Mouse (Mus musculus): ENCODE results near the gene Ush1g. TPM values are rescaled to one million over a fixed set of nuclear protein-coding genes. Genes with fewer than 3 reads are reported as not detected.

Gene Ush1g
- polyA plus RNA-seq, 1 experiment from 2014 or later, result not detected

DNA sequence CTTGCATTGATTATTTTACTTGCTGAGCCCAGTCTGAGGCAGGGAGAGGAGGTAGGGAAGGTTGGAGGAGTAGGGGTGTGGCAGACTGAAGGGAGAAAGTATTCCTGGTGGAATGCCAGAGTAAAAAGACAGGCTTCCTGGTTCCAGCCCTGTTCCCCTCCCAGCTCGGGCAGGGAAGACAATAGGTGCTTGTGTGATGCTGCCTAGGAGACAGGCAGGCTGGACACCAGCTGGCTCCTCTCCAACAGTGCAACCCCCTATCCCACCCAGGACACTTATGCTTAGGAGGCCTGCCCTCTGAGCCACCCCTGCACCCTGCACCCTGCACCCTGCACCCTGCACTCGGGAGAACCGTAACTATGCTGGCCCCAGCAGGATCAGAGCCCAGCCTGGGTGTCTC is 37.5 kb upstream of the Ush1g start:
- Histone ChIP-seq H3K9me3 (ENCODE audit: control insufficient read depth, low read length) (no peaks in the 10 kb centered on the region), H3K9ac (ENCODE audit: low read length) (peak overlapping the region; percentile 48), H3K4me2 (ENCODE audit: low read depth, low read length) (peak overlapping the region; percentile 1; the same call in 1 of the 2 replicates), H3K36me3 (ENCODE audit: control insufficient read depth, insufficient read depth, low read length) (no peaks in the 10 kb centered on the region), H3K27me3 (ENCODE audit: control insufficient read depth, insufficient read depth, low read depth, low read length) (no peaks in the 10 kb centered on the region; the same call in 1 of the 2 replicates), H3K27ac (ENCODE audit: low read length) (peak overlapping the region; percentile 84), H3K4me3 (ENCODE audit: low read length) (no peak overlapping the region), H3K4me1 (replicated peaks; ENCODE audit: control insufficient read depth, insufficient read depth, low read length) (peaks cover 16% of the 10 kb centered on the region)
- WGBS, result 25% methylated on average over 3 of the region's 3 CpGs
- peak; percentile 52; the same call in 1 of the 2 replicates for ATAC-seq (ENCODE audit: low read depth)

GRCm38 (mm10) chr11:115358468-115358867 is 36.6 kb upstream of the Ush1g start:
- 12% methylated on average over 5 of the region's 5 CpGs for WGBS
- H3K4me1 ChIP-seq (replicated peaks; ENCODE audit: control insufficient read depth, insufficient read depth, low read length), result peaks cover 14% of the 10 kb centered on the region
- no peak overlapping the region for H3K4me3 ChIP-seq (ENCODE audit: low read length)
- no peak overlapping the region for H3K27ac ChIP-seq (ENCODE audit: low read length)
- no peaks in the 10 kb centered on the region for H3K9me3 ChIP-seq (ENCODE audit: control insufficient read depth, low read length)
- H3K4me2 ChIP-seq (ENCODE audit: low read depth, low read length), result no peak overlapping the region
- no peaks in the 10 kb centered on the region for H3K36me3 ChIP-seq (ENCODE audit: control insufficient read depth, insufficient read depth, low read length)
- H3K9ac ChIP-seq (ENCODE audit: low read length), result no peak overlapping the region
- peak; percentile 39; the same call in 1 of the 2 replicates for ATAC-seq (ENCODE audit: low read depth)
- H3K27me3 ChIP-seq (ENCODE audit: control insufficient read depth, insufficient read depth, low read depth, low read length), result no peaks in the 10 kb centered on the region; the same call in 1 of the 2 replicates

- H3K9ac ChIP-seq (ENCODE audit: low read length), result no peak overlapping the region
- no peaks in the 10 kb centered on the region for H3K9me3 ChIP-seq (ENCODE audit: control insufficient read depth, low read length)
- H3K4me1 ChIP-seq (replicated peaks; ENCODE audit: control insufficient read depth, insufficient read depth, low read length), result peaks cover 7% of the 10 kb centered on the region
- peak; percentile 49 for ATAC-seq (ENCODE audit: low read depth)
- no peak overlapping the region for H3K4me2 ChIP-seq (ENCODE audit: low read depth, low read length)
- no peaks in the 10 kb centered on the region for H3K36me3 ChIP-seq (ENCODE audit: control insufficient read depth, insufficient read depth, low read length)
- no peak overlapping the region for H3K27ac ChIP-seq (ENCODE audit: low read length)
- peaks cover 3% of the 10 kb centered on the region; the same call in 1 of the 2 replicates for H3K27me3 ChIP-seq (ENCODE audit: control insufficient read depth, insufficient read depth, low read depth, low read length)
- no peak overlapping the region for H3K4me3 ChIP-seq (ENCODE audit: low read length)
- 11% methylated on average over 8 of the region's 8 CpGs for WGBS
These were observed 32.3 kb upstream of the Ush1g start for GRCm38 (mm10) chr11:115354183-115354582.

DNA sequence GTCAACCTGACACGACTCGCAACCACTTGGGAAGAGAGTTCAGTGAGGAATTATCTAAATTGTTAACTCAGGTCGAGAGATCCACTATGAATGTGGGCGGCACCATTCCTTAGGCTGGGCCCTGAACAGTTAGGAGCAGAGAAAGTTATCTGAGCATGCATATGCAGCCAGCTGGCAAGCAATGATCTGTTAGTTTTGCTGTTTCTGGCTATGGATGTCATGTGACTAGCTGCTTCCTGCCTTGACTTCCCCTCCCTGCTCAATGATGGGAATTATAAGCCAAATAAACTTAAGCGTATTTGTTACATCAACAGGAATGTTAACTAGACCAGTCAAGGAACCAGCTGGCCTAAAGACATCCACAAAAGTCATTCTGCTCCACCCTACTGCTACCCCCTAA is 31.5 kb upstream of the Ush1g start:
- H3K9me3 ChIP-seq (ENCODE audit: control insufficient read depth, low read length), result no peaks in the 10 kb centered on the region
- no peak overlapping the region for H3K9ac ChIP-seq (ENCODE audit: low read length)
- H3K4me3 ChIP-seq (ENCODE audit: low read length), result no peak overlapping the region
- peaks cover 3% of the 10 kb centered on the region; the same call in 1 of the 2 replicates for H3K27me3 ChIP-seq (ENCODE audit: control insufficient read depth, insufficient read depth, low read depth, low read length)
- H3K4me2 ChIP-seq (ENCODE audit: low read depth, low read length), result no peak overlapping the region
- H3K27ac ChIP-seq (ENCODE audit: low read length), result no peak overlapping the region
- no peak for ATAC-seq (ENCODE audit: low read depth)
- H3K36me3 ChIP-seq (ENCODE audit: control insufficient read depth, insufficient read depth, low read length), result no peaks in the 10 kb centered on the region
- 79% methylated on average over 5 of the region's 5 CpGs for WGBS
- H3K4me1 ChIP-seq (replicated peaks; ENCODE audit: control insufficient read depth, insufficient read depth, low read length), result no peaks in the 10 kb centered on the region

GRCm38 (mm10) chr11:115349976-115350375 is 28.1 kb upstream of the Ush1g start:
- no peaks in the 10 kb centered on the region for H3K36me3 ChIP-seq (ENCODE audit: control insufficient read depth, insufficient read depth, low read length)
- WGBS, result 14% methylated on average over 4 of the region's 4 CpGs
- H3K4me2 ChIP-seq (ENCODE audit: low read depth, low read length), result no peak overlapping the region
- no peak for ATAC-seq (ENCODE audit: low read depth)
- H3K4me1 ChIP-seq (replicated peaks; ENCODE audit: control insufficient read depth, insufficient read depth, low read length), result 0 out of 2 replicates have a peak, but pooled peaks cover 2% of the 10 kb centered on the region
- peaks cover 7% of the 10 kb centered on the region; the same call in 1 of the 2 replicates for H3K27me3 ChIP-seq (ENCODE audit: control insufficient read depth, insufficient read depth, low read depth, low read length)
- no peaks in the 10 kb centered on the region for H3K9me3 ChIP-seq (ENCODE audit: control insufficient read depth, low read length)
- H3K9ac ChIP-seq (ENCODE audit: low read length), result no peak overlapping the region
- H3K4me3 ChIP-seq (ENCODE audit: low read length), result no peak overlapping the region
- H3K27ac ChIP-seq (ENCODE audit: low read length), result no peak overlapping the region

GRCm38 (mm10) chr11:115348681-115349248 is 26.9 kb upstream of the Ush1g start:
- H3K27ac ChIP-seq (ENCODE audit: low read length), result no peak overlapping the region
- 0 out of 2 replicates have a peak, but pooled peaks cover 2% of the 10 kb centered on the region for H3K4me1 ChIP-seq (replicated peaks; ENCODE audit: control insufficient read depth, insufficient read depth, low read length)
- no peak for ATAC-seq (ENCODE audit: low read depth)

GRCm38 (mm10) chr11:115345515-115345914 is 23.7 kb upstream of the Ush1g start:
- no peaks in the 10 kb centered on the region for H3K9me3 ChIP-seq (ENCODE audit: control insufficient read depth, low read length)
- H3K4me2 ChIP-seq (ENCODE audit: low read depth, low read length), result no peak overlapping the region
- H3K27me3 ChIP-seq (ENCODE audit: control insufficient read depth, insufficient read depth, low read depth, low read length), result peaks cover 13% of the 10 kb centered on the region
- H3K27ac ChIP-seq (ENCODE audit: low read length), result no peak overlapping the region
- ATAC-seq (ENCODE audit: low read depth), result no peak
- no peak overlapping the region for H3K9ac ChIP-seq (ENCODE audit: low read length)
- H3K36me3 ChIP-seq (ENCODE audit: control insufficient read depth, insufficient read depth, low read length), result no peaks in the 10 kb centered on the region
- H3K4me3 ChIP-seq (ENCODE audit: low read length), result no peak overlapping the region
- H3K4me1 ChIP-seq (replicated peaks; ENCODE audit: control insufficient read depth, insufficient read depth, low read length), result 0 out of 2 replicates have a peak, but pooled peaks cover 2% of the 10 kb centered on the region
- WGBS, result 14% methylated on average over 7 of the region's 7 CpGs

More at GRCm38 (mm10) chr11:115348681-115349248, 26.9 kb upstream of the Ush1g start:
- Histone ChIP-seq H3K27me3 (ENCODE audit: control insufficient read depth, insufficient read depth, low read depth, low read length) (peaks cover 13% of the 10 kb centered on the region), H3K4me3 (ENCODE audit: low read length) (no peak overlapping the region), H3K9ac (ENCODE audit: low read length) (no peak overlapping the region), H3K36me3 (ENCODE audit: control insufficient read depth, insufficient read depth, low read length) (no peaks in the 10 kb centered on the region), H3K9me3 (ENCODE audit: control insufficient read depth, low read length) (no peaks in the 10 kb centered on the region), H3K4me2 (ENCODE audit: low read depth, low read length) (no peak overlapping the region)
- WGBS, result 43% methylated on average over 15 of the region's 17 CpGs

- 0 out of 2 replicates have a peak, but pooled peaks cover 2% of the 10 kb centered on the region for H3K4me1 ChIP-seq (replicated peaks; ENCODE audit: control insufficient read depth, insufficient read depth, low read length)
- no peak overlapping the region for H3K9ac ChIP-seq (ENCODE audit: low read length)
- no peaks in the 10 kb centered on the region for H3K9me3 ChIP-seq (ENCODE audit: control insufficient read depth, low read length)
- 11% methylated on average over 12 of the region's 12 CpGs for WGBS
- peaks cover 10% of the 10 kb centered on the region for H3K27me3 ChIP-seq (ENCODE audit: control insufficient read depth, insufficient read depth, low read depth, low read length)
- H3K36me3 ChIP-seq (ENCODE audit: control insufficient read depth, insufficient read depth, low read length), result no peaks in the 10 kb centered on the region
- H3K4me3 ChIP-seq (ENCODE audit: low read length), result no peak overlapping the region
- no peak overlapping the region for H3K4me2 ChIP-seq (ENCODE audit: low read depth, low read length)
- ATAC-seq (ENCODE audit: low read depth), result no peak
- no peak overlapping the region for H3K27ac ChIP-seq (ENCODE audit: low read length)
These were observed 23.1 kb upstream of the Ush1g start for GRCm38 (mm10) chr11:115344967-115345366.

- Histone ChIP-seq H3K27me3 (ENCODE audit: control insufficient read depth, insufficient read depth, low read depth, low read length) (peaks cover 10% of the 10 kb centered on the region), H3K9me3 (ENCODE audit: control insufficient read depth, low read length) (no peaks in the 10 kb centered on the region), H3K9ac (ENCODE audit: low read length) (no peak overlapping the region), H3K36me3 (ENCODE audit: control insufficient read depth, insufficient read depth, low read length) (no peaks in the 10 kb centered on the region), H3K4me3 (ENCODE audit: low read length) (no peak overlapping the region), H3K4me2 (ENCODE audit: low read depth, low read length) (no peak overlapping the region), H3K4me1 (replicated peaks; ENCODE audit: control insufficient read depth, insufficient read depth, low read length) (0 out of 2 replicates have a peak, but pooled peaks cover 2% of the 10 kb centered on the region), H3K27ac (ENCODE audit: low read length) (no peak overlapping the region)
- 62% methylated on average over 6 of the region's 6 CpGs for WGBS
- ATAC-seq (ENCODE audit: low read depth), result no peak
These were observed 20.0 kb upstream of the Ush1g start for GRCm38 (mm10) chr11:115341866-115342265.

Measured in lung, embryonic 16.5 days (tissue).